Mouse (Mus musculus) lung, embryonic 14.5 days (tissue): ENCODE measurements at regions not wholly inside any gene's neighbourhood (a gene's known extent, or its start where the extent isn't known, plus 50 kb on each side); places are given as distances from the start of the nearest gene placed in this dataset.

Source experiments
- ATAC-seq: fragments of 200-750 bp; cut with Nextera tagmentation; 2 replicates; pipeline ENCODE4 v1.8.0; 2017; ENCODE audit warnings: mild to moderate bottlenecking, moderate TSS enrichment, moderate library complexity; ENCODE audit not compliant: insufficient read depth
- DNase-seq: peaks from one replicate; pipeline ENCODE4 v3.0.0-alpha.2; 2015
- H3K27ac ChIP-seq: fragments of 300-500 bp; sonication (generic); 2 replicates; pipeline ENCODE4 v1.5.1; 2014; ENCODE audit warnings: low read depth, mild to moderate bottlenecking, moderate library complexity
- H3K27me3 ChIP-seq: fragments of 300-500 bp; sonication (generic); 2 replicates; pipeline ENCODE4 v1.6.1; 2014; ENCODE audit warnings: low read length, control low read depth; ENCODE audit not compliant: insufficient read depth
- H3K36me3 ChIP-seq: fragments of 300-500 bp; sonication (generic); 2 replicates; pipeline ENCODE4 v1.6.1; 2014; ENCODE audit warnings: control low read depth; ENCODE audit not compliant: insufficient read depth
- H3K4me1 ChIP-seq: fragments of 300-500 bp; sonication (generic); 2 replicates; pipeline ENCODE4 v1.6.1; 2014; ENCODE audit warnings: antibody characterized with exemption, control low read depth; ENCODE audit not compliant: insufficient read depth
- H3K4me2 ChIP-seq: fragments of 300-500 bp; sonication (generic); 2 replicates; pipeline ENCODE4 v1.6.1; 2014; ENCODE audit warnings: mild to moderate bottlenecking
- H3K4me3 ChIP-seq: fragments of 300-500 bp; sonication (generic); 2 replicates; pipeline ENCODE4 v1.5.1; 2014; ENCODE audit warnings: low read depth, low read length
- H3K9ac ChIP-seq: fragments of 300-500 bp; sonication (generic); 2 replicates; pipeline ENCODE4 v1.6.1; 2014
- H3K9me3 ChIP-seq: fragments of 300-500 bp; sonication (generic); 2 replicates; pipeline ENCODE4 v1.6.1; 2016; ENCODE audit warnings: low read depth, low read length, control low read depth
- CTCF ChIP-seq: IDR thresholded peaks from 2 replicates; pipeline ENCODE4 v1.5.1; 2016; ENCODE audit warnings: antibody characterized with exemption, low read depth
- WGBS: fragments of 180-500 bp; shearing (Covaris S2); extraction: QIAGEN DNeasy Blood & Tissue Kit; methylation state at CpG from one replicate; pipeline ENCODE4 v1.1.7; 2014; 5-methylcytosine and 5-hydroxymethylcytosine counted together

GRCm38 (mm10) chr14:71036620-71037019 is 437.0 kb upstream of the Fam160b2 start:
- Histone ChIP-seq H3K36me3 (no peaks in the 10 kb centered on the region), H3K9me3 (no peaks in the 10 kb centered on the region), H3K9ac (no peak overlapping the region), H3K27ac (no peak overlapping the region), H3K4me2 (no peak overlapping the region), H3K27me3 (no peaks in the 10 kb centered on the region), H3K4me3 (no peak overlapping the region), H3K4me1 (peaks cover 7% of the 10 kb centered on the region; the same call in 1 of the 2 replicates)
- DNase-seq (peak; percentile 66), ATAC-seq (no peak)
- 43% methylated on average over 7 of the region's 7 CpGs for WGBS
- TF ChIP-seq CTCF, result no peak

- Histone ChIP-seq H3K4me2 (no peak overlapping the region), H3K27me3 (no peaks in the 10 kb centered on the region), H3K36me3 (no peaks in the 10 kb centered on the region), H3K27ac (no peak overlapping the region), H3K4me3 (no peak overlapping the region), H3K9ac (no peak overlapping the region), H3K4me1 (peaks cover 7% of the 10 kb centered on the region; the same call in 1 of the 2 replicates), H3K9me3 (no peaks in the 10 kb centered on the region)
- WGBS, result 54% methylated on average over 2 of the region's 2 CpGs
- no peak for TF ChIP-seq CTCF
- ATAC-seq, result no peak
- no peak for DNase-seq
Observed at GRCm38 (mm10) chr14:71033586-71033985, 434.0 kb upstream of the Fam160b2 start.

- Histone ChIP-seq H3K4me1 (no peaks in the 10 kb centered on the region), H3K36me3 (no peaks in the 10 kb centered on the region), H3K27me3 (no peaks in the 10 kb centered on the region), H3K27ac (no peak overlapping the region), H3K9me3 (no peaks in the 10 kb centered on the region), H3K9ac (no peak overlapping the region), H3K4me3 (no peak overlapping the region), H3K4me2 (no peak overlapping the region)
- ATAC-seq (no peak), DNase-seq (peak; percentile 74)
- 72% methylated on average over 9 of the region's 9 CpGs for WGBS
- TF ChIP-seq CTCF, result no peak
Observed at GRCm38 (mm10) chr14:71030164-71030880, 430.7 kb upstream of the Fam160b2 start.
